Mouse (Mus musculus): ENCODE data around the gene Tecr. TPM values are rescaled to one million over a fixed set of nuclear protein-coding genes. Genes with fewer than 3 reads are reported as not detected.
A peak's percentile ranks its signal among the peaks of the same experiment; 100 is the strongest.
"Not testable (repeated sequence)": the region's sequence is repeated elsewhere in the genome, so short reads cannot be mapped to it uniquely, and the experiment has no call there.

The Tecr gene
- polyA plus RNA-seq, 3 experiments from 2014 or later: 341 to 488 (median 426) TPM

- ATAC-seq: no peak
Observed at GRCm38 (mm10) chr8:83618566-83618965, 10.8 kb upstream of the Tecr start.

- no peak for ATAC-seq
Observed at GRCm38 (mm10) chr8:83617111-83617510, 9.3 kb upstream of the Tecr start.

- no peak for ATAC-seq
Observed at GRCm38 (mm10) chr8:83616625-83617024, 8.9 kb upstream of the Tecr start.

GRCm38 (mm10) chr8:83613695-83614094 lies 5.9 kb upstream of the Tecr start:
- ATAC-seq: no peak

GRCm38 (mm10) chr8:83611921-83612320 lies 4.2 kb upstream of the Tecr start:
- no peak for ATAC-seq

- no peak for ATAC-seq
Observed at GRCm38 (mm10) chr8:83609547-83610180, 1.9 kb upstream of the Tecr start.

- ATAC-seq: no peak
Observed at GRCm38 (mm10) chr8:83609086-83609485, 1.3 kb upstream of the Tecr start.

- ATAC-seq: peak; percentile 53
Observed at GRCm38 (mm10) chr8:83608398-83608829, 643 bp upstream of the Tecr start.

GRCm38 (mm10) chr8:83602650-83603029 lies 5.1 kb downstream of the Tecr start:
- ATAC-seq: no peak

- ATAC-seq: no peak
Observed at GRCm38 (mm10) chr8:83599814-83600213, 8.0 kb downstream of the Tecr start.

- no peak for ATAC-seq
Observed at GRCm38 (mm10) chr8:83598146-83598545, 9.6 kb downstream of the Tecr start.

- ATAC-seq: no peak
Observed at GRCm38 (mm10) chr8:83596369-83596768, 11.4 kb downstream of the Tecr start.

- ATAC-seq: not testable (repeated sequence)
Observed at GRCm38 (mm10) chr8:83595050-83595345, 12.8 kb downstream of the Tecr start.

GRCm38 (mm10) chr8:83594167-83595049 lies 13.4 kb downstream of the Tecr start:
- ATAC-seq: peak; percentile 93

GRCm38 (mm10) chr8:83593325-83594166 lies 14.2 kb downstream of the Tecr start:
- ATAC-seq: peak; percentile 5

- no peak for ATAC-seq
Observed at GRCm38 (mm10) chr8:83592682-83593081, 15.1 kb downstream of the Tecr start.

- no peak for ATAC-seq
Observed at GRCm38 (mm10) chr8:83590488-83591023, 17.2 kb downstream of the Tecr start.

GRCm38 (mm10) chr8:83588886-83589285 lies 18.9 kb downstream of the Tecr start:
- ATAC-seq: no peak

- no peak for ATAC-seq
Observed at GRCm38 (mm10) chr8:83587644-83588043, 20.1 kb downstream of the Tecr start.

GRCm38 (mm10) chr8:83585333-83585732 lies 22.4 kb downstream of the Tecr start:
- ATAC-seq: no peak

- no peak for ATAC-seq
Observed at GRCm38 (mm10) chr8:83584771-83585170, 23.0 kb downstream of the Tecr start.

GRCm38 (mm10) chr8:83583236-83583635 lies 24.5 kb downstream of the Tecr start:
- ATAC-seq: no peak

GRCm38 (mm10) chr8:83582226-83582625 lies 25.5 kb downstream of the Tecr start:
- ATAC-seq: no peak

Measured in inflammation-experienced regulatory T-cells, adult 6 months (primary cell).